Mouse (Mus musculus): ENCODE results near the gene Prf1. TPM values are rescaled to one million over a fixed set of nuclear protein-coding genes. Genes with fewer than 3 reads are reported as not detected.
A peak's percentile ranks its signal among the peaks of the same experiment; 100 is the strongest.

Gene Prf1
- polyA plus RNA-seq, 1 experiment, result 0.74 TPM

- no peak for DNase-seq (ENCODE audit: low spot score)
These were observed 42.6 kb downstream of the Prf1 start for GRCm38 (mm10) chr10:61340247-61340646.

- no peak for DNase-seq (ENCODE audit: low spot score)
These were observed 43.4 kb downstream of the Prf1 start for GRCm38 (mm10) chr10:61341045-61341444.

- peak; percentile 68 for DNase-seq (ENCODE audit: low spot score)
These were observed 43.9 kb downstream of the Prf1 start for GRCm38 (mm10) chr10:61341557-61341956.

- no peak for DNase-seq (ENCODE audit: low spot score)
These were observed 45.1 kb downstream of the Prf1 start for GRCm38 (mm10) chr10:61342750-61343149.

GRCm38 (mm10) chr10:61343950-61344349, 46.3 kb downstream of the Prf1 start:
- peak; percentile 54 for DNase-seq (ENCODE audit: low spot score)

- no peak for DNase-seq (ENCODE audit: low spot score)
These were observed 47.5 kb downstream of the Prf1 start for GRCm38 (mm10) chr10:61345179-61345578.

GRCm38 (mm10) chr10:61346374-61346773, 48.7 kb downstream of the Prf1 start:
- no peak for DNase-seq (ENCODE audit: low spot score)

GRCm38 (mm10) chr10:61351216-61351615, 53.6 kb downstream of the Prf1 start:
- DNase-seq (ENCODE audit: low spot score), result no peak

Other genes starting within 250 kb of the Prf1 start
- 19.7 and 22.7 TPM in 2 replicates for gene Pcbd1, start 208.5 kb upstream of the Prf1 start, polyA plus RNA-seq (2012; rRNA removed)
- 197 and 200 TPM in 2 replicates for gene Sgpl1, start 150.1 kb upstream of the Prf1 start, polyA plus RNA-seq (2012; rRNA removed)
- 0.58 and 0.91 TPM in 2 replicates for gene Tbata, start 125.9 kb upstream of the Prf1 start, polyA plus RNA-seq (2012; rRNA removed)
- gene Adamts14, start 24.4 kb upstream of the Prf1 start, polyA plus RNA-seq (2012; rRNA removed), result 1.3 and 1.9 TPM in 2 replicates
- 14.0 and 14.3 TPM in 2 replicates for gene Pald1, start 85.7 kb downstream of the Prf1 start, polyA plus RNA-seq (2012; rRNA removed)
- 0.07 TPM in 1 of 2 replicates, not detected in the other for gene Nodal, start 120.1 kb downstream of the Prf1 start, polyA plus RNA-seq (2012; rRNA removed)
- 60.2 and 86.0 TPM in 2 replicates for gene Eif4ebp2, start 154.8 kb downstream of the Prf1 start, polyA plus RNA-seq (2012; rRNA removed)
- 11.8 and 12.6 TPM in 2 replicates for gene Lrrc20, start 178.0 kb downstream of the Prf1 start, polyA plus RNA-seq (2012; rRNA removed)

Measured in urinary bladder, adult 2 months (tissue).